Mouse (Mus musculus) C2C12 (cell line): ENCODE measurements at regions not wholly inside any gene's neighbourhood (a gene's known extent, or its start where the extent isn't known, plus 50 kb on each side); places are given as distances from the start of the nearest gene placed in this dataset.

Experiments used
- CEBPB ChIP-seq: IDR thresholded peaks from one replicate; pipeline ENCODE4 v1.6.1; 2011; ENCODE audit warnings: low read depth, mild to moderate bottlenecking, control low read depth, moderate library complexity
- CTCF ChIP-seq: IDR thresholded peaks from one replicate; pipeline ENCODE4 v1.5.1; 2011; ENCODE audit not compliant: control insufficient read depth, insufficient read depth, insufficient read length
- FOSL1 ChIP-seq: IDR thresholded peaks from one replicate; pipeline ENCODE4 v1.8.0; 2011; ENCODE audit warnings: mild to moderate bottlenecking, low read length; ENCODE audit not compliant: poor library complexity, insufficient read depth, severe bottlenecking
- MAX ChIP-seq: IDR thresholded peaks from one replicate; pipeline ENCODE4 v1.6.1; 2011; ENCODE audit warnings: mild to moderate bottlenecking, control low read depth
- USF1 ChIP-seq: IDR thresholded peaks from one replicate; pipeline ENCODE4 v1.6.1; 2011; ENCODE audit warnings: low read depth, mild to moderate bottlenecking, control low read depth, moderate library complexity

DNA sequence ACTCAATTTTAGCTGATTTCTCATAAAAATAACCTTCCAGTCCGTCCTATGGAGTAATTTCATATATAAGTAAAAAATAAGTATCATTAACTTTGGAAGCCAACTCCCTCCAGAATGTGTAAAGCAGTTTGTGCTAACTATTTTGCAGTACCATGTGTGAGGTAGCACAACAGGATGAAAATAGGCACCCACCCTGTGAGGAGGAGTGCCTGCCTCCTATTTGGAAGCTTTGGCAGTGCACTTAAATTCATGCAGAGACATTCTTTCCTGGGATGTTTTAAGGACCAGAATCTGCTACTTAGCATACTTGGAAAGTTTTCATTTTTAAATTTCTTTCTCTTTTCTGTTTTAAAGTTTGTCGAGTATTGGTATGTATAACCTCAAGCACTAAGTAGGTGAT is 336.8 kb downstream of the Gm21750 start:
- TF ChIP-seq CTCF (no peak), USF1 (no peak), CEBPB (no peak), FOSL1 (no peak), MAX (no peak)
